Comparison of ENCODE assay signal across 8 mouse cellular contexts in genomic region chr19:5039301-5040114, GRCm38 (mm10). TPM values are rescaled to one million over a fixed set of nuclear protein-coding genes. Genes with fewer than 3 reads are reported as not detected.
DNase-seq lines count a peak whose midpoint lies in the region; ATAC-seq lines count a peak whose summit lies in the region.

No protein-coding gene starts in this region.

- H3K36me3 ChIP-seq in megakaryocyte, embryonic 14.5 days (replicated peaks; ENCODE audit: low read length) = peaks cover 14% of the 10 kb centered on the region
- no peaks in the 10 kb centered on the region for H3K36me3 ChIP-seq in hindbrain, embryonic 11.5 days (ENCODE audit: control insufficient read depth, insufficient read depth, low read length)
- H3K36me3 ChIP-seq in liver, embryonic 11.5 days (ENCODE audit: control insufficient read depth, insufficient read depth, low read length) = peaks cover 3% of the 10 kb centered on the region; the same call in 1 of the 2 replicates

- H3K27me3 ChIP-seq in megakaryocyte, embryonic 14.5 days (replicated peaks) = peaks cover 19% of the 10 kb centered on the region
- no peaks in the 10 kb centered on the region for H3K27me3 ChIP-seq in hindbrain, embryonic 11.5 days (ENCODE audit: control insufficient read depth, insufficient read depth, low read length)
- no peaks in the 10 kb centered on the region for H3K27me3 ChIP-seq in liver, embryonic 11.5 days (replicated peaks; ENCODE audit: control insufficient read depth, insufficient read depth, low read length)

- H3K4me3 ChIP-seq in megakaryocyte, embryonic 14.5 days (replicated peaks) = peak overlapping the region; percentile 98
- peak overlapping the region; percentile 78 for H3K4me3 ChIP-seq in hindbrain, embryonic 11.5 days (ENCODE audit: low read depth, low read length)
- peak overlapping the region; percentile 92 for H3K4me3 ChIP-seq in liver, embryonic 11.5 days (ENCODE audit: low read depth, low read length)

- WGBS in hindbrain, embryonic 11.5 days = 14% methylated on average over 41 of the region's 41 CpGs
- 20% methylated on average over 41 of the region's 41 CpGs for WGBS in liver, embryonic 11.5 days

- H3K27ac ChIP-seq in hindbrain, embryonic 11.5 days (ENCODE audit: low read depth, low read length) = peak overlapping the region; percentile 76
- no peak overlapping the region for H3K27ac ChIP-seq in liver, embryonic 11.5 days (ENCODE audit: low read depth, low read length)

- no peak for ATAC-seq in megakaryocyte, adult 5-6 weeks (ENCODE audit: poor library complexity, severe bottlenecking)
- ATAC-seq in hindbrain, embryonic 11.5 days (ENCODE audit: low FRiP score) = no peak
- ATAC-seq in liver, embryonic 11.5 days (replicated peaks; ENCODE audit: low FRiP score) = no peak

- peak overlapping the region; percentile 99 for H3K4me2 ChIP-seq in hindbrain, embryonic 11.5 days (replicated peaks; ENCODE audit: low read depth, low read length)
- peak overlapping the region; percentile 94 for H3K4me2 ChIP-seq in liver, embryonic 11.5 days

- peaks cover 49% of the 10 kb centered on the region for H3K4me1 ChIP-seq in megakaryocyte, embryonic 14.5 days
- peaks cover 3% of the 10 kb centered on the region; the same call in 1 of the 2 replicates for H3K4me1 ChIP-seq in hindbrain, embryonic 11.5 days (replicated peaks; ENCODE audit: control insufficient read depth, insufficient read depth, low read length)
- H3K4me1 ChIP-seq in liver, embryonic 11.5 days (replicated peaks; ENCODE audit: control insufficient read depth, insufficient read depth, low read length) = peaks cover 28% of the 10 kb centered on the region

- no peaks in the 10 kb centered on the region for H3K9me3 ChIP-seq in megakaryocyte, embryonic 14.5 days
- H3K9me3 ChIP-seq in hindbrain, embryonic 11.5 days (ENCODE audit: control insufficient read depth, low read length) = no peaks in the 10 kb centered on the region
- H3K9me3 ChIP-seq in liver, embryonic 11.5 days (ENCODE audit: control insufficient read depth, low read length) = no peaks in the 10 kb centered on the region

- H3K9ac ChIP-seq in hindbrain, embryonic 11.5 days (ENCODE audit: low read depth, low read length) = peak overlapping the region; percentile 89
- peak overlapping the region; percentile 73 for H3K9ac ChIP-seq in liver, embryonic 11.5 days (ENCODE audit: low read depth, low read length)

- peak; percentile 47 to 68 for DNase-seq in adrenal gland, adult (ENCODE audit: inconsistent age in 2 of 2, low spot score in 1 of 2)
- no peak for DNase-seq in adrenal gland, adult 18-20 months (ENCODE audit: low spot score in 2 of 2)
- DNase-seq in hindbrain, embryonic 11.5 days (ENCODE audit: low spot score) = no peak
- DNase-seq in liver, embryonic 11.5 days (ENCODE audit: low spot score) = no peak
- DNase-seq in urinary bladder, postnatal 4 days (ENCODE audit: low spot score in 2 of 2) = no peak
- DNase-seq in testis, postnatal 10 days (ENCODE audit: low spot score) = no peak

RNA-seq across cellular contexts. Expression of gene AC124502.3, which starts 0.8 kb away (rescaled TPM):
- total RNA-seq in adrenal gland, adult 18-20 months (2021) = 1 to 10 TPM in 1 of 2 experiments, under 1 TPM in 1; 0.73 to 1.5 TPM
- not detected in 2 replicates for polyA plus RNA-seq in megakaryocyte, embryonic 14.5 days (2012; ENCODE audit: insufficient read depth, low replicate concordance)
- 7.0 and 7.2 TPM in 2 replicates for total RNA-seq in megakaryocyte, adult 5-6 weeks (2015)
- 3.5 and 4.6 TPM in 2 replicates for total RNA-seq in megakaryocyte, adult 5-6 weeks (2017)
- 0.73 and 2.3 TPM in 2 replicates for polyA plus RNA-seq in hindbrain, embryonic 11.5 days (2014; fragmentation: Nextera tagmentation; extraction: Ambion mirVana)
- 1.1 TPM in 2 replicates for polyA plus RNA-seq in liver, embryonic 11.5 days (2014; fragmentation: Nextera tagmentation; extraction: Ambion mirVana)

RNA-seq across cellular contexts. Expression of gene B4gat1, which starts 0.9 kb away (rescaled TPM):
- total RNA-seq in adrenal gland, adult 18-20 months (2021) = 10 to 100 TPM; 25.9 to 31.8 TPM
- 1.3 and 2.0 TPM in 2 replicates for polyA plus RNA-seq in megakaryocyte, embryonic 14.5 days (2012; ENCODE audit: insufficient read depth, low replicate concordance)
- not detected in 2 replicates for total RNA-seq in megakaryocyte, adult 5-6 weeks (2015)
- 0.62 and 2.2 TPM in 2 replicates for total RNA-seq in megakaryocyte, adult 5-6 weeks (2017)
- 35.4 and 45.2 TPM in 2 replicates for polyA plus RNA-seq in hindbrain, embryonic 11.5 days (2014; fragmentation: Nextera tagmentation; extraction: Ambion mirVana)
- polyA plus RNA-seq in liver, embryonic 11.5 days (2014; fragmentation: Nextera tagmentation; extraction: Ambion mirVana) = 19.1 and 21.3 TPM in 2 replicates

RNA-seq across cellular contexts. Expression of gene Brms1, which starts 1.6 kb away (rescaled TPM):
- total RNA-seq in adrenal gland, adult 18-20 months (2021) = 10 to 100 TPM; 28.4 to 29.3 TPM
- 82.3 and 110 TPM in 2 replicates for polyA plus RNA-seq in megakaryocyte, embryonic 14.5 days (2012; ENCODE audit: insufficient read depth, low replicate concordance)
- 16.5 and 22.4 TPM in 2 replicates for total RNA-seq in megakaryocyte, adult 5-6 weeks (2015)
- total RNA-seq in megakaryocyte, adult 5-6 weeks (2017) = 28.5 and 30.4 TPM in 2 replicates
- 62.0 and 66.1 TPM in 2 replicates for polyA plus RNA-seq in hindbrain, embryonic 11.5 days (2014; fragmentation: Nextera tagmentation; extraction: Ambion mirVana)
- polyA plus RNA-seq in liver, embryonic 11.5 days (2014; fragmentation: Nextera tagmentation; extraction: Ambion mirVana) = 61.2 and 61.3 TPM in 2 replicates

RNA-seq across cellular contexts. Expression of gene Rin1, which starts 10.8 kb away (rescaled TPM):
- total RNA-seq in adrenal gland, adult 18-20 months (2021) = 1 to 10 TPM; 3.4 to 4.2 TPM
- 0.47 TPM in 1 of 2 replicates, not detected in the other for polyA plus RNA-seq in megakaryocyte, embryonic 14.5 days (2012; ENCODE audit: insufficient read depth, low replicate concordance)
- total RNA-seq in megakaryocyte, adult 5-6 weeks (2015) = 0.30 and 0.65 TPM in 2 replicates
- total RNA-seq in megakaryocyte, adult 5-6 weeks (2017) = 0.15 and 0.98 TPM in 2 replicates
- 0.80 and 1.7 TPM in 2 replicates for polyA plus RNA-seq in hindbrain, embryonic 11.5 days (2014; fragmentation: Nextera tagmentation; extraction: Ambion mirVana)
- polyA plus RNA-seq in liver, embryonic 11.5 days (2014; fragmentation: Nextera tagmentation; extraction: Ambion mirVana) = 1.3 and 1.4 TPM in 2 replicates

RNA-seq across cellular contexts. Expression of gene Slc29a2, which starts 15.8 kb away (rescaled TPM):
- 1 to 10 TPM; 2.9 to 4.5 TPM for total RNA-seq in adrenal gland, adult 18-20 months (2021)
- 0.58 and 0.94 TPM in 2 replicates for polyA plus RNA-seq in megakaryocyte, embryonic 14.5 days (2012; ENCODE audit: insufficient read depth, low replicate concordance)
- total RNA-seq in megakaryocyte, adult 5-6 weeks (2015) = 0.31 and 1.0 TPM in 2 replicates
- total RNA-seq in megakaryocyte, adult 5-6 weeks (2017) = 0.18 and 3.4 TPM in 2 replicates
- 3.8 and 4.1 TPM in 2 replicates for polyA plus RNA-seq in hindbrain, embryonic 11.5 days (2014; fragmentation: Nextera tagmentation; extraction: Ambion mirVana)
- 6.2 and 6.6 TPM in 2 replicates for polyA plus RNA-seq in liver, embryonic 11.5 days (2014; fragmentation: Nextera tagmentation; extraction: Ambion mirVana)

Comparison
In these comparisons a context has a peak if more than half of its experiments do, and no peak if none do; other contexts are left out.
1. DNase-seq: peak in adrenal gland, adult (2 of 2); none in adrenal gland, adult 18-20 months (0 of 2), hindbrain, embryonic 11.5 days (single experiment), liver, embryonic 11.5 days (single experiment), urinary bladder, postnatal 4 days (0 of 2) and testis, postnatal 10 days (single experiment).
2. Peak in every context shown above with its lines, with median percentiles within 50 percentile points of each other: H3K4me3 ChIP-seq.